Mouse (Mus musculus) right cerebral cortex, postnatal 10 days (tissue): Measurements from ENCODE around the gene Arhgef33.
"Not testable (repeated sequence)": the region's sequence is repeated elsewhere in the genome, so short reads cannot be mapped to it uniquely, and the experiment has no call there.

Experiments
- DNase-seq, 2 experiments: peaks; one replicate each; pipeline ENCODE4 v3.0.0; 2021; ENCODE audit warnings: low spot score in 2 of 2

Gene Arhgef33

GRCm38 (mm10) chr17:80307251-80307650, at the start of gene Arhgef33:
Gene Arhgef33 (plus strand): TSS chr17:80307407.
- no peak for DNase-seq

GRCm38 (mm10) chr17:80267065-80267464, 40.1 kb upstream of the Arhgef33 start:
- DNase-seq = no peak

GRCm38 (mm10) chr17:80268151-80268550, 39.1 kb upstream of the Arhgef33 start:
- DNase-seq = no peak

GRCm38 (mm10) chr17:80270622-80271021, 36.6 kb upstream of the Arhgef33 start:
- DNase-seq = not testable (repeated sequence)

GRCm38 (mm10) chr17:80278255-80278654, 29.0 kb upstream of the Arhgef33 start:
- no peak for DNase-seq

GRCm38 (mm10) chr17:80279340-80280070, 27.7 kb upstream of the Arhgef33 start:
- DNase-seq = no peak

- no peak for DNase-seq
Observed at GRCm38 (mm10) chr17:80284446-80284845, 22.8 kb upstream of the Arhgef33 start.

- DNase-seq = no peak
Observed at GRCm38 (mm10) chr17:80288012-80288411, 19.2 kb upstream of the Arhgef33 start.

- no peak for DNase-seq
Observed at GRCm38 (mm10) chr17:80289280-80290073, 17.7 kb upstream of the Arhgef33 start.

- peak; percentile 98 to 99 for DNase-seq
Observed at GRCm38 (mm10) chr17:80290074-80290657, 17.0 kb upstream of the Arhgef33 start, which contains the start of the genes Morn2 and Dhx57. Gene Morn2 (plus strand): TSS chr17:80290203. Gene Dhx57 (minus strand): TSS chr17:80290476.

- DNase-seq = peak; percentile 70
Observed at GRCm38 (mm10) chr17:80291148-80291547, 16.1 kb upstream of the Arhgef33 start.

- no peak for DNase-seq
Observed at GRCm38 (mm10) chr17:80295258-80295657, 11.9 kb upstream of the Arhgef33 start.

- DNase-seq = no peak
Observed at GRCm38 (mm10) chr17:80298844-80299243, 8.4 kb upstream of the Arhgef33 start.

- no peak for DNase-seq
Observed at GRCm38 (mm10) chr17:80311761-80312160, 4.6 kb downstream of the Arhgef33 start.

GRCm38 (mm10) chr17:80312405-80312804, 5.2 kb downstream of the Arhgef33 start:
- no peak for DNase-seq

GRCm38 (mm10) chr17:80322228-80322627, 15.0 kb downstream of the Arhgef33 start:
- no peak for DNase-seq

- no peak for DNase-seq
Observed at GRCm38 (mm10) chr17:80323015-80323414, 15.8 kb downstream of the Arhgef33 start.

GRCm38 (mm10) chr17:80323658-80324057, 16.5 kb downstream of the Arhgef33 start:
- DNase-seq = no peak

- DNase-seq = no peak
Observed at GRCm38 (mm10) chr17:80324521-80324920, 17.3 kb downstream of the Arhgef33 start.

GRCm38 (mm10) chr17:80325456-80325855, 18.2 kb downstream of the Arhgef33 start:
- DNase-seq = no peak

GRCm38 (mm10) chr17:80326431-80326830, 19.2 kb downstream of the Arhgef33 start:
- DNase-seq = no peak

GRCm38 (mm10) chr17:80332386-80332785, 25.2 kb downstream of the Arhgef33 start:
- peak; percentile 36 to 50 for DNase-seq
